Mouse (Mus musculus) layer of hippocampus, postnatal 36 days (tissue): ENCODE data around the gene Gm7876. TPM values are rescaled to one million over a fixed set of nuclear protein-coding genes. Genes with fewer than 3 reads are reported as not detected.
"Not testable (repeated sequence)": the region's sequence is repeated elsewhere in the genome, so short reads cannot be mapped to it uniquely, and the experiment has no call there.

ENCODE experiments used
- DNase-seq, 2 experiments: peaks; one replicate each; pipeline ENCODE4 v3.0.0; 2022
- total RNA-seq, 2 experiments: library from RNA; stranded (reverse); gene quantifications; 2 replicates each; pipeline ENCODE4 v1.2.3; 2021

Gm7876 gene
- not detected for total RNA-seq

DNA sequence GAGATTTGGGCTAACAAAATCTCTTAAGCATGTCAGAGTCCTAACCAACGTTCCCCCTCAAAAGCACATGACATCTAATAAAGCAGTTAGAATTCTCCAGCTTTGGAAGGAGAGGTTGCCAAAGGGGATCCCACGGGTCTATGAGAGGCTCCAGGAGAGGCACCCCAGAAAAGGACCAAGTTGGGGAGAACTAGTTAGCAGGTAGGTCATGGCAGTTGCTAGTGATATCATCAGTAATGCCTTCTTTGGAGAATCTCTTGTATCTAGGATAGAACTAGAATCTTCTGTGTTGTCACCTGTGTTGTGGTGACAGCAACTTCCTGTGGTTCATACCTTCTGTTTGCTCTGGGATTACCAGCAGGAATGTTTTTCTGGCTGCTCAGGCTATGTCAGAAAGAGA lies at the start of gene Gm7876:
Gene Gm7876 (plus strand): TSS at position 301 of the 400 bp plus-strand sequence.
- not testable (repeated sequence) for DNase-seq

DNA sequence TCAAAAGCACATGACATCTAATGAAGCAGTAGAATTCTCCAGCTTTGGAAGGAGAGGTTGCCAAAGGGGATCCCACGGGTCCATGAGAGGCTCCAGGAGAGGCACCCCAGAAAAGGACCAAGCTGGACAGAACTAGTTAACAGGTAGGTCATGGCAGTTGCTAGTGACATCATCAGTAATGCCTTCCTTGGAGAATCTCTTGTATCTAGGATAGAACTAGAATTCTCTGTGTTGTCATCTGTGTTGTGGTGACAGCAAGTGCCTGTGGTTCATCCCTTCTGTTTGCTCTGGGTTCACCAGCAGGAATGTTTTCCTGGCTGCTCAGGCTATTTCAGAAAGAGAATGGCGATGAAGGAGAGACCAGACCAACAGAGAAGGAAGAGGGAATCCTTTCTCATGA lies 45.1 kb upstream of the Gm7876 start, which contains the start of gene Gm3239:
Gene Gm3239 (plus strand): TSS at position 301 of the 400 bp plus-strand sequence.
- DNase-seq, result not testable (repeated sequence)

- not testable (repeated sequence) for DNase-seq
These were observed 17.2 kb downstream of the Gm7876 start, which contains the start of gene Gm3252 for GRCm38 (mm10) chr14:4726038-4726880. Gm3252 (plus strand) TSS chr14:4726775.

Other genes starting within 250 kb of the Gm7876 start
- gene Gm3182, start 227.5 kb upstream of the Gm7876 start, total RNA-seq, result not detected
- gene Gm3047, start 153.8 kb upstream of the Gm7876 start, total RNA-seq, result not detected
- under 1 TPM in 1 of 2 experiments, not detected in 1; 0.50 TPM for gene Gm8159, start 76.9 kb upstream of the Gm7876 start, total RNA-seq
- gene Gm3239, start 45.0 kb upstream of the Gm7876 start, total RNA-seq, result not detected
- under 1 TPM in 1 of 2 experiments, not detected in 1; 0.20 TPM for gene Gm3252, start 17.5 kb downstream of the Gm7876 start, total RNA-seq
- not detected for gene Gm9602, start 67.1 kb downstream of the Gm7876 start, total RNA-seq
- gene Gm3269, start 128.9 kb downstream of the Gm7876 start, total RNA-seq, result not detected
- gene Gm3264, start 146.3 kb downstream of the Gm7876 start, total RNA-seq, result 10 to 100 TPM in 1 of 2 experiments, 1 to 10 TPM in 1; 8.9 to 13.8 TPM
- gene Gm3278, start 183.2 kb downstream of the Gm7876 start, total RNA-seq, result not detected